Mouse (Mus musculus): Measurements from ENCODE around the gene C2cd2.

- TF ChIP-seq POLR2A (IDR thresholded peaks at IDR 0.05; ENCODE audit: borderline replicate concordance, extremely low read depth, low read depth, low read length) (no peak), CTCF (IDR thresholded peaks at IDR 0.05; ENCODE audit: insufficient read depth, low read length) (no peak)
Observed at GRCm38 (mm10) chr16:97952371-97952770, 10.0 kb downstream of the C2cd2 start.

Data from lung, adult 2 months (tissue).